Mouse (Mus musculus) heart, embryonic 11.5 days (tissue): ENCODE results near the gene 6030452D12Rik. TPM values are rescaled to one million over a fixed set of nuclear protein-coding genes. Genes with fewer than 3 reads are reported as not detected.

Source experiments
- ATAC-seq: fragments of 200-750 bp; cut with Nextera tagmentation; replicated peaks from 2 replicates; pipeline ENCODE4 v1.8.0; 2017; ENCODE audit warnings: moderate library complexity; ENCODE audit not compliant: insufficient number of reproducible peaks, low FRiP score, low TSS enrichment
- H3K27ac ChIP-seq: fragments of 300-500 bp; sonication (generic); 2 replicates; pipeline ENCODE4 v1.5.1; 2014; ENCODE audit warnings: mild to moderate bottlenecking, low read depth, low read length
- H3K27me3 ChIP-seq: fragments of 300-500 bp; sonication (generic); 2 replicates; pipeline ENCODE4 v1.6.1; 2014; ENCODE audit warnings: mild to moderate bottlenecking, low read length, mixed read lengths; ENCODE audit not compliant: control insufficient read depth, insufficient read depth
- H3K36me3 ChIP-seq: fragments of 300-500 bp; sonication (generic); 2 replicates; pipeline ENCODE4 v1.6.1; 2014; ENCODE audit warnings: mild to moderate bottlenecking, low read length, moderate library complexity, mixed read lengths; ENCODE audit not compliant: control insufficient read depth, insufficient read depth
- H3K4me1 ChIP-seq: fragments of 300-500 bp; sonication (generic); 2 replicates; pipeline ENCODE4 v1.6.1; 2014; ENCODE audit warnings: low read length; ENCODE audit not compliant: control insufficient read depth, insufficient read depth
- H3K4me2 ChIP-seq: fragments of 300-500 bp; sonication (generic); 2 replicates; pipeline ENCODE4 v1.6.1; 2014; ENCODE audit warnings: mild to moderate bottlenecking, moderate library complexity
- H3K4me3 ChIP-seq: fragments of 300-500 bp; sonication (generic); 2 replicates; pipeline ENCODE4 v1.5.1; 2014; ENCODE audit warnings: low read depth, low read length
- H3K9ac ChIP-seq: fragments of 300-500 bp; sonication (generic); 2 replicates; pipeline ENCODE4 v1.6.1; 2014; ENCODE audit warnings: mild to moderate bottlenecking, low read depth, low read length, moderate library complexity
- H3K9me3 ChIP-seq: fragments of 300-500 bp; sonication (generic); replicated peaks from 2 replicates; pipeline ENCODE4 v1.6.1; 2016; ENCODE audit warnings: low read length; ENCODE audit not compliant: control insufficient read depth
- WGBS: fragments of 180-500 bp; shearing (Covaris S2); extraction: QIAGEN DNeasy Blood & Tissue Kit; methylation state at CpG from one replicate; pipeline ENCODE4 v1.1.7; 2014; ENCODE audit not compliant: insufficient replicate concordance; 5-methylcytosine and 5-hydroxymethylcytosine counted together
- polyA plus RNA-seq: library from polyadenylated mRNA; unstranded; fragments of >200 nt; fragmentation: Nextera tagmentation; extraction: Ambion mirVana; gene quantifications from 2 replicates; pipeline ENCODE4 v1.2.1, GENCODE M21; 2014

The 6030452D12Rik gene
- polyA plus RNA-seq, 1 experiment from 2014 or later = not detected

DNA sequence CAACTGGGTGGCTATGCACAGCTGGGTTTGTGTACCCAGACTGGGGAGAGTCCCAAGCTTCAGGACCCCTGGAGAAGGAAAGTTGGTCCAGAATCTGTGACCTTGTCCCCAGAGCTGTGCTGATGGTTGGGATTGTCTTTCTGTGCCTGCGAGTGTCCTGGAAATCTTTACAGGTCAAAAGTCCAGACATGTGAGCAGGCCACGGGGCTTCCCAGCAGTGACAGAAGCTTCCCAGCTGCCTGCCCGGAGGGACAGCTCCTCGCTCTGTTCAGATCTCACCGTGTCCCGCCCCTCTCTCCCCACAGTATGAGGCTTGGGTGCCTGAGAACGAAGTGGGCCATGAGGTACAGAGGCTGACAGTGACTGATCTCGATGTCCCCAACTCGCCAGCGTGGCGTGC lies 40.7 kb downstream of the 6030452D12Rik start:
- H3K27me3 ChIP-seq = no peaks in the 10 kb centered on the region
- no peak overlapping the region for H3K27ac ChIP-seq
- no peak overlapping the region for H3K4me3 ChIP-seq
- H3K4me2 ChIP-seq = no peak overlapping the region
- H3K9me3 ChIP-seq = no peaks in the 10 kb centered on the region
- no peak overlapping the region for H3K9ac ChIP-seq
- H3K36me3 ChIP-seq = peaks cover 18% of the 10 kb centered on the region; the same call in 1 of the 2 replicates
- ATAC-seq = no peak
- H3K4me1 ChIP-seq = no peaks in the 10 kb centered on the region
- 68% methylated on average over 11 of the region's 11 CpGs for WGBS

DNA sequence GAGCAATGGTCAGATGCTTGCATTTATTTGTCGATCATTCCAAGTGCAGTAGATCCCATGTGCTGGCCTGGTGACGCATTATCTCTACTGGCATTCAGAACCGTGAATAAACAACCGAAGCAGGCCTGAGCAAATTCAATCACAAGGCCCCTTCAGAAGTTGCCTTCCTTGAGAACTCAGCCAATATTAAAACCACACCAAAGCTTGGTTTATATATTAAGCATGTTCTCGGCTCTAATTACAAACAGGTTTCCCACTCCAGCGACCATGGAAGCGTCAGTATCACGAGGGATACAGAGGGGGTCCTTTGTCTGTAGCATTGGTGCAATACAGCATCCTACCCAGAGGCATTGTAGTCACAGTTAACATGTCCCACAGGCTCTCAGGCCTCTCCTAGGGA lies 42.7 kb downstream of the 6030452D12Rik start:
- Histone ChIP-seq H3K36me3 (peaks cover 17% of the 10 kb centered on the region; the same call in 1 of the 2 replicates), H3K4me2 (no peak overlapping the region)
- WGBS = 82% methylated on average over 8 of the region's 8 CpGs

DNA sequence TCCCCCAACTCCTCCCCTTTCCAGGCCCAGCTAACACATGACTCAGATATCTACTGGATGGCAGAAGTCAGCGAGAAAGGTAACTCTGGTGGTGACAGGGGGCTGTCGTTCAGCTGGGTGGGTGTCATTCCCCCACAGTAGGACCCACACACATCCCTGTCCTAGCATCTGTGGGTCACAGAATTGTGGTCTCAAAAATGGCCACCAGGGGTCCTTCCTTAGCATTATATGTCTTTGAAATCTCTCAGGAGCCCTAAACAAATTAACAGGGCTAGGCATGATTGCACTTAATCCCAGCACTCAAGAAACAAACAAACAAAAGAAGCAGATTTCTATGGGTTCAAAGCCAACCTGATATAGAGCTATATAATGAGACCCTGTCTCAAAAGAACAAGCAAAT lies 44.8 kb downstream of the 6030452D12Rik start:
- no peak for ATAC-seq
- Histone ChIP-seq H3K36me3 (peaks cover 16% of the 10 kb centered on the region; the same call in 1 of the 2 replicates), H3K27ac (no peak overlapping the region), H3K9ac (no peak overlapping the region), H3K4me2 (no peak overlapping the region), H3K9me3 (no peaks in the 10 kb centered on the region), H3K4me1 (no peaks in the 10 kb centered on the region), H3K27me3 (no peaks in the 10 kb centered on the region), H3K4me3 (no peak overlapping the region)
- WGBS = 82% methylated on average over 2 of the region's 2 CpGs

More for the DNA sequence above, 42.7 kb downstream of the 6030452D12Rik start:
- Histone ChIP-seq H3K27me3 (no peaks in the 10 kb centered on the region), H3K4me1 (no peaks in the 10 kb centered on the region), H3K9ac (no peak overlapping the region), H3K9me3 (no peaks in the 10 kb centered on the region), H3K4me3 (no peak overlapping the region), H3K27ac (no peak overlapping the region)
- no peak for ATAC-seq

DNA sequence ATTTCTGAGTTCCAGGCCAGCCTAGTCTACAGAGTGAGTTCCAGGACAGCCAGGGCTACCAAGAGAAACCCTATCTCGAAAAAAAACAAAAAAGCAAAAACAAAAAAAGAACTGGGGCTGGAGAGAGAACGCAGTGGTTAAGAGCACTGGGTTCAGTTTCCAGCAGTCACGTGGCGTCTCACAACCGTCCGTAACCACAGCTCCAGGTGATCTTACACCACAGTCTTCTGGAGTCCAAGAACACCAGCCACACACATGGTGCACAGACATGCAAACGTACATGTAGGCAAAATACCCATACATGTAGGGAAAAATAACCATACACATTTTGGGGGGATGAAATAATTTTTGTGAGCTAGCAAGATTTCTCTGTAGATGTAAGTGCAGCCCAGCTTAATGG lies 46.4 kb downstream of the 6030452D12Rik start:
- Histone ChIP-seq H3K36me3 (peaks cover 16% of the 10 kb centered on the region; the same call in 1 of the 2 replicates), H3K4me3 (no peak overlapping the region), H3K9me3 (no peaks in the 10 kb centered on the region), H3K27ac (no peak overlapping the region), H3K4me2 (no peak overlapping the region), H3K9ac (no peak overlapping the region), H3K4me1 (no peaks in the 10 kb centered on the region), H3K27me3 (no peaks in the 10 kb centered on the region)
- 86% methylated on average over 7 of the region's 7 CpGs for WGBS
- ATAC-seq = no peak

DNA sequence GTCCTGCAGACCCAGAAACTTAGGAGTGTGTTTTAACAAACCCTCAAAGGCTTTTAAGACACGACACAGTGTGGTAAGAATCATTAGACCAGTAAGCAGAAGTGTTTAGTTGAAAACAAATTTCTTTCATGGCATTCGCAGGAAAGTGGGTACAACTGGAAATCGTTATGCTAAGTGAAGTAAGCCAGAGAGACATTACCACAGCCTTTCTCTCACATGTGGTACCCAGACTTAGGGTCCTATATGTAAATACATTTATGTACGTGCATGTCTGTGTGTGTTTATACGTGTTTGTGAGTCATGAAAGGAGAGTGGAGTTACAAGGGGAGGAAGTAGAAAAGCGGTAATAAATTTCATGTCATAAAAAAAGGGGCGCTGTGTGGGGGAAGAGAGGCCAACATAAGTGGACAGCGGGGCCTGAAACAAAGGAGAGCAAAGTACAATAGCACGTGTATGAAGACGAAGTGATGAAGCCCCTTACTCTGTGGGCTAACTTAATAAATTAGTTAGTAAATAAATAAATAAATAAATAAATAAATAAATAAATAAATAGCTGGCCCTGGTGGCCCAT lies 48.1 kb downstream of the 6030452D12Rik start:
- WGBS = 83% methylated on average over 10 of the region's 10 CpGs
- H3K4me3 ChIP-seq = no peak overlapping the region
- H3K4me2 ChIP-seq = no peak overlapping the region
- no peaks in the 10 kb centered on the region for H3K4me1 ChIP-seq
- no peaks in the 10 kb centered on the region for H3K9me3 ChIP-seq
- ATAC-seq = no peak
- no peaks in the 10 kb centered on the region for H3K27me3 ChIP-seq
- no peak overlapping the region for H3K9ac ChIP-seq
- H3K27ac ChIP-seq = no peak overlapping the region
- peaks cover 21% of the 10 kb centered on the region for H3K36me3 ChIP-seq

DNA sequence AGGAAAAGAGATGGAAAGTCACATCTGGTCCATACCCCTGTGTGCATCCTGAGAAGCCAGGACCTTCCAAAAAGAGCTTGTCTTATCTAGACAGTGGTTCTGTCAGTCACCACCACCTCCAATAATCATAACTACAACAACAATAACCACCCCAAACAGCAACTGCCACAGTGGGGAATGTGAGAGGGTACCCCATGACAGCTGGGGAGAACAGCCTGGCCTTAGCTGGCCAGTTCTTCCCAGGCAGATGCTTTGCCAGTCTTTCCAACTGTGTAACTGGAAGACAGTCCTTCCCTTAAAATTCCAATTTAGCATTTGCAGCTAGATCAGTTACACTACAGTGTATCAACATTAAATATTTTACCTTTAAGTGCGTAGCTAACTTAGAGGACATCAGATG lies 50.6 kb downstream of the 6030452D12Rik start:
- H3K27me3 ChIP-seq = no peaks in the 10 kb centered on the region
- H3K4me1 ChIP-seq = no peaks in the 10 kb centered on the region
- H3K4me2 ChIP-seq = no peak overlapping the region
- no peak overlapping the region for H3K27ac ChIP-seq
- no peak for ATAC-seq
- WGBS = 87% methylated on average over 1 of the region's 1 CpGs
- H3K9ac ChIP-seq = no peak overlapping the region
- no peaks in the 10 kb centered on the region for H3K9me3 ChIP-seq
- peaks cover 19% of the 10 kb centered on the region for H3K36me3 ChIP-seq
- no peak overlapping the region for H3K4me3 ChIP-seq

DNA sequence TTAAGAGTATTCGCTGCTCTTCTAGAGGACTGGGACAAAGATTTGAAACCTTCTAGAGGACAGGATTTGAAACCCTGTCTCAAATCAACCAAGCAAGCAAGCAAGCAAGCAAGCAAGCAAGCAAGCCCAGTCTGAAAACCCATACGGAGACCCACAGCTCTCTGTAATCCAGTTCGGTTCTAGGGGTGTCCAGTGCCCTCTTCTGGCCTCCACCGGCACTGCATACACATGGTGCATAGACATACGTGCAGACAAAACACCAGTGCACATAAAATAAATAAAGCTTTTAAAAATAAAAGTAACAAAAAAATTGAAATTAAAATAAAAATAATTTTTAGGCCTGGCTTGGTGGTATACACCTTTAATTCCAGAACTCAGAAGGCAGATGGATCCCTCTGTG lies 53.7 kb downstream of the 6030452D12Rik start:
- H3K4me2 ChIP-seq = no peak overlapping the region
- 95% methylated on average over 5 of the region's 5 CpGs for WGBS
- peaks cover 23% of the 10 kb centered on the region for H3K36me3 ChIP-seq

DNA sequence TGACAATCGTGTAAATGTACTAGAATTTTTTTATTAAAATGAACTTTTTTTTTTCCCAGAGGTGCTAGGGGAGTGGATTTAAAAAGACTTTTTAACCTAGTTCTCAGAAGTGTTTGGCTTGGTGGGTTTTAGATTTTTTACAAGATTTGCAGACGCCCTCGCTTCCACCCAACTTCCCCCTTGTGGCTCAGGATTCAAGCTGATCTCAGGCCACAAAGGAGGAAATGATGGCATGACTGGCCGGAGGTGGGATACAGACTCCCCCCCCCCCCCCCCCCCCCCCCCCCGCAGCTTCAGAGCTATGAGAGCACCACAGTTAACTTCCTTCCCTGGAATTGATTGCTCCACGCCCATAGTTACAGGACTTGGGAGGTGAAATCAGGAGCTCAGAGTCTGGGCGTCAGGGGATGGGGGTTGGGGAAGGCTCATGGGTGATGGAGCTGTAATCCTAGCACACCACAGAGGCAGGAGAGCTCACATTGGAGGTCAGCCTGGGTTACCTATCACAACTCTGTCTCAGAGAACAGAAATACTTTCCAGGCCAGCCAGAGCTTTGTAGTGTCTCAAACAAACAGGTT lies 55.8 kb downstream of the 6030452D12Rik start:
- ATAC-seq = no peak
- H3K27ac ChIP-seq = no peak overlapping the region
- no peak overlapping the region for H3K4me2 ChIP-seq
- peaks cover 21% of the 10 kb centered on the region for H3K36me3 ChIP-seq
- no peaks in the 10 kb centered on the region for H3K27me3 ChIP-seq
- 59% methylated on average over 6 of the region's 7 CpGs for WGBS
- no peak overlapping the region for H3K9ac ChIP-seq
- H3K4me3 ChIP-seq = no peak overlapping the region
- H3K4me1 ChIP-seq = no peaks in the 10 kb centered on the region
- peaks cover 4% of the 10 kb centered on the region; the same call in 1 of the 2 replicates for H3K9me3 ChIP-seq

More for the DNA sequence above, 53.7 kb downstream of the 6030452D12Rik start:
- Histone ChIP-seq H3K27ac (no peak overlapping the region), H3K4me1 (no peaks in the 10 kb centered on the region), H3K4me3 (no peak overlapping the region), H3K27me3 (no peaks in the 10 kb centered on the region), H3K9me3 (peaks cover 4% of the 10 kb centered on the region; the same call in 1 of the 2 replicates), H3K9ac (no peak overlapping the region)
- no peak for ATAC-seq
